In the genomic region with DNA sequence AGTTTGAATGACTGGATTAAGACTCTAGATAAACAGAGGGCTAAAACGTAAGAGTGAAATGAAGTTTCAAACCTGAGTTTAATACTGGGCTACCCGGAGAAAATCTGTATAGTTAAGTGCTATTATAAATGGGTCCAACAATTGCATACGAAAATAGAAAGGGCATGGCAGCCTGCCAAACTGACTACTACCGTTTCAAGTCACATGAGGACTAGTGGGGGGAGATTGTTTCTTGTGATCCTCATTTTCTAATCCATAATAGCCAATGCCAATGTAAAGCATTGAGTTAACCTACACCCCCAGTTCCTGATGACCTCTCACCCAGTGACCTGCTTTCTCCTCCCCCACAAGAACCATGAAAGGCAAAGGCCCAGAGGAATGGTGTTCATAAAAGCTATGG, we compare ENCODE assay signal across 10 mouse cellular contexts. TPM values are rescaled to one million over a fixed set of nuclear protein-coding genes. Genes with fewer than 3 reads are reported as not detected.
A peak's percentile ranks its signal among the peaks of the same experiment; 100 is the strongest.
DNase-seq lines count a peak whose midpoint lies in the region; ATAC-seq and TF ChIP-seq lines count a peak whose summit lies in the region.
"Had no signal": no experiment of that assay in that cellular context is flagged by ENCODE, and none has a peak within 500 bp of the region (broad histone marks: within the 10 kb centered on the region; RNA-seq: fewer than 3 reads in every experiment).

No protein-coding gene starts in this region.

- no peaks in the 10 kb centered on the region for H3K9me3 ChIP-seq in kidney, embryonic 14.5 days (ENCODE audit: control insufficient read depth, low read length)
- no peaks in the 10 kb centered on the region for H3K9me3 ChIP-seq in hindbrain, embryonic 11.5 days (ENCODE audit: control insufficient read depth, low read length)
- H3K9me3 ChIP-seq: embryonic facial prominence, embryonic 12.5 days had no signal

- DNase-seq in kidney, adult 2 months: peak; percentile 74
- DNase-seq in adrenal gland, postnatal 36 days: peak; percentile 63 to 69
- peak; percentile 56 to 76 for DNase-seq in cerebellum, postnatal 25 days
- DNase-seq in kidney, postnatal 25 days: peak; percentile 69 to 83
- DNase-seq in hindbrain, embryonic 11.5 days (ENCODE audit: low spot score): no peak
- DNase-seq in frontal cortex, adult 2 months (ENCODE audit: extremely low spot score in 1 of 2, low spot score in 1 of 2): no peak
- DNase-seq: thymus, adult 2 months had no signal

- no peak for TF ChIP-seq POLR2A in kidney, adult 2 months (IDR thresholded peaks at IDR 0.05; ENCODE audit: low read depth, low read length)

- no peak overlapping the region for H3K4me3 ChIP-seq in kidney, adult 2 months (ENCODE audit: insufficient read depth, low read depth, low read length)
- no peak overlapping the region for H3K4me3 ChIP-seq in kidney, embryonic 14.5 days (ENCODE audit: low read length)
- no peak overlapping the region for H3K4me3 ChIP-seq in hindbrain, embryonic 11.5 days (ENCODE audit: low read depth, low read length)
- H3K4me3 ChIP-seq: embryonic facial prominence, embryonic 12.5 days had no signal

- no peak for TF ChIP-seq CTCF in kidney, adult 2 months (conservative IDR thresholded peaks at IDR 0.05; ENCODE audit: insufficient read depth, insufficient read length, low read depth, low read length)

- peak overlapping the region; percentile 15; the same call in 1 of the 2 replicates for H3K27ac ChIP-seq in kidney, adult 2 months (ENCODE audit: insufficient read depth, low read depth, low read length)
- H3K27ac ChIP-seq in kidney, embryonic 14.5 days (ENCODE audit: low read depth, low read length): no peak overlapping the region
- no peak overlapping the region for H3K27ac ChIP-seq in hindbrain, embryonic 11.5 days (ENCODE audit: low read depth, low read length)
- H3K27ac ChIP-seq: embryonic facial prominence, embryonic 12.5 days had no signal

- no peaks in the 10 kb centered on the region for H3K27me3 ChIP-seq in kidney, adult 2 months (replicated peaks; ENCODE audit: control insufficient read depth, insufficient read depth, low read length)
- no peaks in the 10 kb centered on the region for H3K27me3 ChIP-seq in kidney, embryonic 14.5 days (ENCODE audit: control insufficient read depth, insufficient read depth, low read length)
- H3K27me3 ChIP-seq in hindbrain, embryonic 11.5 days (ENCODE audit: control insufficient read depth, insufficient read depth, low read length): no peaks in the 10 kb centered on the region
- H3K27me3 ChIP-seq: embryonic facial prominence, embryonic 12.5 days had no signal

- no peak overlapping the region for H3K9ac ChIP-seq in kidney, embryonic 14.5 days (ENCODE audit: low read depth, low read length)
- no peak overlapping the region for H3K9ac ChIP-seq in hindbrain, embryonic 11.5 days (ENCODE audit: low read depth, low read length)
- H3K9ac ChIP-seq: embryonic facial prominence, embryonic 12.5 days had no signal

- H3K36me3 ChIP-seq in kidney, adult 2 months (ENCODE audit: control insufficient read depth, insufficient read depth, low read length): no peaks in the 10 kb centered on the region
- no peaks in the 10 kb centered on the region for H3K36me3 ChIP-seq in kidney, embryonic 14.5 days (ENCODE audit: control insufficient read depth, insufficient read depth, low read length)
- no peaks in the 10 kb centered on the region for H3K36me3 ChIP-seq in hindbrain, embryonic 11.5 days (ENCODE audit: control insufficient read depth, insufficient read depth, low read length)
- H3K36me3 ChIP-seq: embryonic facial prominence, embryonic 12.5 days had no signal

- peaks cover 6% of the 10 kb centered on the region; the same call in 1 of the 2 replicates for H3K4me1 ChIP-seq in kidney, adult 2 months (ENCODE audit: control insufficient read depth, insufficient read depth, low read length)
- peaks cover 4% of the 10 kb centered on the region; the same call in 1 of the 2 replicates for H3K4me1 ChIP-seq in kidney, embryonic 14.5 days (ENCODE audit: control insufficient read depth, insufficient read depth, low read length)
- no peaks in the 10 kb centered on the region for H3K4me1 ChIP-seq in hindbrain, embryonic 11.5 days (replicated peaks; ENCODE audit: control insufficient read depth, insufficient read depth, low read length)

- H3K4me2 ChIP-seq in kidney, embryonic 14.5 days (replicated peaks; ENCODE audit: low read depth, low read length): no peak overlapping the region
- no peak overlapping the region for H3K4me2 ChIP-seq in hindbrain, embryonic 11.5 days (replicated peaks; ENCODE audit: low read depth, low read length)
- H3K4me2 ChIP-seq: embryonic facial prominence, embryonic 12.5 days; midbrain, embryonic 11.5 days had no signal

- 6% methylated on average over 4 of the region's 4 CpGs for WGBS in kidney, adult 2 months
- WGBS in kidney, embryonic 14.5 days: 57% methylated on average over 4 of the region's 4 CpGs
- 85% methylated on average over 4 of the region's 4 CpGs for WGBS in hindbrain, embryonic 11.5 days

- no peak for ATAC-seq in kidney, embryonic 14.5 days (ENCODE audit: low FRiP score, low TSS enrichment)
- ATAC-seq in hindbrain, embryonic 11.5 days (ENCODE audit: low FRiP score): no peak

RNA-seq across cellular contexts. Expression of a gene that starts 2.4 kb away (rescaled TPM):
- 68.4 and 80.4 TPM in 2 replicates for polyA plus RNA-seq in kidney, adult 2 months (2012; rRNA removed)
- polyA plus RNA-seq in kidney, embryonic 14.5 days (2014; fragmentation: Nextera tagmentation; extraction: Ambion mirVana): 35.3 and 39.1 TPM in 2 replicates
- 10 to 100 TPM; 22.5 to 36.0 TPM for total RNA-seq in adrenal gland, postnatal 36 days (2021)
- 37.5 and 38.5 TPM in 2 replicates for polyA plus RNA-seq in hindbrain, embryonic 11.5 days (2014; fragmentation: Nextera tagmentation; extraction: Ambion mirVana)
- 69.6 and 75.7 TPM in 2 replicates for polyA plus RNA-seq in frontal cortex, adult 2 months (2012; rRNA removed)

Comparison
In these comparisons a context has a peak if more than half of its experiments do, and no peak if none do; other contexts are left out.
1. DNase-seq: peak in kidney, adult 2 months (single experiment), adrenal gland, postnatal 36 days (2 of 2), cerebellum, postnatal 25 days (2 of 2) and kidney, postnatal 25 days (2 of 2); none in hindbrain, embryonic 11.5 days (single experiment) and frontal cortex, adult 2 months (0 of 2).